Mouse (Mus musculus): Measurements from ENCODE around the gene Epx. TPM values are rescaled to one million over a fixed set of nuclear protein-coding genes. Genes with fewer than 3 reads are reported as not detected.
"Not testable (repeated sequence)": the region's sequence is repeated elsewhere in the genome, so short reads cannot be mapped to it uniquely, and the experiment has no call there.

Gene Epx
- polyA plus RNA-seq, 1 experiment from 2014 or later, result 1.8 TPM

- Histone ChIP-seq H3K36me3 (ENCODE audit: insufficient read depth, low read length) (no peaks in the 10 kb centered on the region), H3K27me3 (ENCODE audit: insufficient read depth, low read length) (no peaks in the 10 kb centered on the region), H3K4me2 (ENCODE audit: low read length) (no peak overlapping the region), H3K4me3 (replicated peaks; ENCODE audit: low read depth, low read length) (no peak overlapping the region), H3K4me1 (replicated peaks; ENCODE audit: insufficient read depth, low read length) (no peaks in the 10 kb centered on the region), H3K27ac (no peak overlapping the region), H3K9me3 (replicated peaks; ENCODE audit: low read length) (no peaks in the 10 kb centered on the region), H3K9ac (ENCODE audit: low read depth, low read length) (no peak overlapping the region)
- no peak for TF ChIP-seq CTCF (IDR thresholded peaks at IDR 0.05; ENCODE audit: low read depth)
- ATAC-seq (replicated peaks; ENCODE audit: low FRiP score, low read depth), result no peak
- DNase-seq (ENCODE audit: low spot score), result no peak
- 76% methylated on average over 5 of the region's 5 CpGs for WGBS
Measured at GRCm38 (mm10) chr11:87884856-87885255, 9.5 kb upstream of the Epx start.

GRCm38 (mm10) chr11:87883493-87883892, 8.2 kb upstream of the Epx start:
- peak; percentile 46 for DNase-seq (ENCODE audit: low spot score)
- no peaks in the 10 kb centered on the region for H3K4me1 ChIP-seq (replicated peaks; ENCODE audit: insufficient read depth, low read length)
- no peaks in the 10 kb centered on the region for H3K9me3 ChIP-seq (replicated peaks; ENCODE audit: low read length)
- no peak overlapping the region for H3K27ac ChIP-seq
- no peaks in the 10 kb centered on the region for H3K36me3 ChIP-seq (ENCODE audit: insufficient read depth, low read length)
- WGBS, result 46% methylated on average over 5 of the region's 5 CpGs
- H3K4me3 ChIP-seq (replicated peaks; ENCODE audit: low read depth, low read length), result no peak overlapping the region
- TF ChIP-seq CTCF (IDR thresholded peaks at IDR 0.05; ENCODE audit: low read depth), result peak; percentile 69
- ATAC-seq (replicated peaks; ENCODE audit: low FRiP score, low read depth), result no peak
- no peaks in the 10 kb centered on the region for H3K27me3 ChIP-seq (ENCODE audit: insufficient read depth, low read length)
- H3K4me2 ChIP-seq (ENCODE audit: low read length), result no peak overlapping the region
- H3K9ac ChIP-seq (ENCODE audit: low read depth, low read length), result no peak overlapping the region

- no peak for TF ChIP-seq CTCF (IDR thresholded peaks at IDR 0.05; ENCODE audit: low read depth)
- Histone ChIP-seq H3K4me1 (replicated peaks; ENCODE audit: insufficient read depth, low read length) (no peaks in the 10 kb centered on the region), H3K27me3 (ENCODE audit: insufficient read depth, low read length) (no peaks in the 10 kb centered on the region), H3K9me3 (replicated peaks; ENCODE audit: low read length) (no peaks in the 10 kb centered on the region), H3K9ac (ENCODE audit: low read depth, low read length) (no peak overlapping the region), H3K36me3 (ENCODE audit: insufficient read depth, low read length) (no peaks in the 10 kb centered on the region), H3K27ac (no peak overlapping the region), H3K4me3 (replicated peaks; ENCODE audit: low read depth, low read length) (no peak overlapping the region), H3K4me2 (ENCODE audit: low read length) (no peak overlapping the region)
- ATAC-seq (replicated peaks; ENCODE audit: low FRiP score, low read depth) (no peak), DNase-seq (ENCODE audit: low spot score) (no peak)
- WGBS, result 62% methylated on average over 4 of the region's 4 CpGs
Measured at GRCm38 (mm10) chr11:87881714-87882113, 6.4 kb upstream of the Epx start.

GRCm38 (mm10) chr11:87879826-87880225, 4.5 kb upstream of the Epx start:
- no peak overlapping the region for H3K9ac ChIP-seq (ENCODE audit: low read depth, low read length)
- no peaks in the 10 kb centered on the region for H3K36me3 ChIP-seq (ENCODE audit: insufficient read depth, low read length)
- 32% methylated on average over 9 of the region's 9 CpGs for WGBS
- DNase-seq (ENCODE audit: low spot score) (no peak), ATAC-seq (replicated peaks; ENCODE audit: low FRiP score, low read depth) (no peak)
- H3K9me3 ChIP-seq (replicated peaks; ENCODE audit: low read length), result no peaks in the 10 kb centered on the region
- H3K27ac ChIP-seq, result peak overlapping the region; percentile 40; the same call in 1 of the 2 replicates
- H3K4me2 ChIP-seq (ENCODE audit: low read length), result no peak overlapping the region
- H3K27me3 ChIP-seq (ENCODE audit: insufficient read depth, low read length), result no peaks in the 10 kb centered on the region
- no peak for TF ChIP-seq CTCF (IDR thresholded peaks at IDR 0.05; ENCODE audit: low read depth)
- H3K4me3 ChIP-seq (replicated peaks; ENCODE audit: low read depth, low read length), result no peak overlapping the region
- no peaks in the 10 kb centered on the region for H3K4me1 ChIP-seq (replicated peaks; ENCODE audit: insufficient read depth, low read length)

GRCm38 (mm10) chr11:87871766-87872165, 3.6 kb downstream of the Epx start:
- no peak for TF ChIP-seq CTCF (IDR thresholded peaks at IDR 0.05; ENCODE audit: low read depth)
- ATAC-seq (replicated peaks; ENCODE audit: low FRiP score, low read depth) (no peak), DNase-seq (ENCODE audit: low spot score) (peak; percentile 8)
- Histone ChIP-seq H3K27me3 (ENCODE audit: insufficient read depth, low read length) (no peaks in the 10 kb centered on the region), H3K36me3 (ENCODE audit: insufficient read depth, low read length) (no peaks in the 10 kb centered on the region), H3K4me3 (replicated peaks; ENCODE audit: low read depth, low read length) (no peak overlapping the region), H3K9me3 (replicated peaks; ENCODE audit: low read length) (no peaks in the 10 kb centered on the region), H3K4me2 (ENCODE audit: low read length) (no peak overlapping the region), H3K4me1 (replicated peaks; ENCODE audit: insufficient read depth, low read length) (no peaks in the 10 kb centered on the region), H3K27ac (no peak overlapping the region), H3K9ac (ENCODE audit: low read depth, low read length) (no peak overlapping the region)
- WGBS, result 21% methylated on average over 8 of the region's 8 CpGs

GRCm38 (mm10) chr11:87870096-87870495, 5.2 kb downstream of the Epx start:
- H3K4me2 ChIP-seq (ENCODE audit: low read length), result no peak overlapping the region
- peak; percentile 28; the same call in 1 of the 2 replicates for TF ChIP-seq CTCF (IDR thresholded peaks at IDR 0.05; ENCODE audit: low read depth)
- WGBS, result 71% methylated on average over 2 of the region's 2 CpGs
- no peaks in the 10 kb centered on the region for H3K36me3 ChIP-seq (ENCODE audit: insufficient read depth, low read length)
- no peak overlapping the region for H3K27ac ChIP-seq
- no peak for ATAC-seq (replicated peaks; ENCODE audit: low FRiP score, low read depth)
- no peak overlapping the region for H3K4me3 ChIP-seq (replicated peaks; ENCODE audit: low read depth, low read length)
- no peaks in the 10 kb centered on the region for H3K9me3 ChIP-seq (replicated peaks; ENCODE audit: low read length)
- H3K9ac ChIP-seq (ENCODE audit: low read depth, low read length), result no peak overlapping the region
- DNase-seq (ENCODE audit: low spot score), result peak; percentile 32
- no peaks in the 10 kb centered on the region for H3K4me1 ChIP-seq (replicated peaks; ENCODE audit: insufficient read depth, low read length)
- no peaks in the 10 kb centered on the region for H3K27me3 ChIP-seq (ENCODE audit: insufficient read depth, low read length)

- WGBS, result 88% methylated on average over 1 of the region's 2 CpGs
- H3K9ac ChIP-seq (ENCODE audit: low read depth, low read length); H3K4me2 ChIP-seq (ENCODE audit: low read length); ATAC-seq (replicated peaks; ENCODE audit: low FRiP score, low read depth); H3K4me1 ChIP-seq (replicated peaks; ENCODE audit: insufficient read depth, low read length); H3K27ac ChIP-seq; DNase-seq (ENCODE audit: low spot score); H3K9me3 ChIP-seq (replicated peaks; ENCODE audit: low read length); H3K36me3 ChIP-seq (ENCODE audit: insufficient read depth, low read length); H3K4me3 ChIP-seq (replicated peaks; ENCODE audit: low read depth, low read length); H3K27me3 ChIP-seq (ENCODE audit: insufficient read depth, low read length): not testable (repeated sequence)
- TF ChIP-seq CTCF (IDR thresholded peaks at IDR 0.05; ENCODE audit: low read depth), result peak; percentile 38; the same call in 1 of the 2 replicates
Measured at GRCm38 (mm10) chr11:87866891-87867290, 8.4 kb downstream of the Epx start.
